Mouse (Mus musculus): ENCODE measurements around the gene Vmn1r1. TPM values are rescaled to one million over a fixed set of nuclear protein-coding genes. Genes with fewer than 3 reads are reported as not detected.
A peak's percentile ranks its signal among the peaks of the same experiment; 100 is the strongest.

Vmn1r1 gene
- polyA plus RNA-seq, 1 experiment from 2014 or later, result not detected

GRCm38 (mm10) chr1:182111386-182112317 is 52.6 kb downstream of the Vmn1r1 start:
- H3K4me3 ChIP-seq (replicated peaks; ENCODE audit: low read depth, low read length), result no peak overlapping the region
- ATAC-seq (replicated peaks; ENCODE audit: low FRiP score, low read depth), result no peak; the same call in 1 of the 2 replicates
- no peak for DNase-seq (ENCODE audit: low spot score)
- H3K27me3 ChIP-seq (ENCODE audit: insufficient read depth, low read length), result no peaks in the 10 kb centered on the region
- 70% methylated on average over 14 of the region's 14 CpGs for WGBS
- H3K27ac ChIP-seq, result no peak overlapping the region
- H3K9me3 ChIP-seq (replicated peaks; ENCODE audit: low read length), result no peaks in the 10 kb centered on the region
- H3K4me2 ChIP-seq (ENCODE audit: low read length), result no peak overlapping the region
- peaks cover 9% of the 10 kb centered on the region; the same call in 1 of the 2 replicates for H3K4me1 ChIP-seq (replicated peaks; ENCODE audit: insufficient read depth, low read length)
- H3K9ac ChIP-seq (ENCODE audit: low read depth, low read length), result no peak overlapping the region
- no peak for TF ChIP-seq CTCF (IDR thresholded peaks at IDR 0.05; ENCODE audit: low read depth)
- H3K36me3 ChIP-seq (ENCODE audit: insufficient read depth, low read length), result no peaks in the 10 kb centered on the region

GRCm38 (mm10) chr1:182110708-182111385 is 53.4 kb downstream of the Vmn1r1 start:
- Histone ChIP-seq H3K27me3 (ENCODE audit: insufficient read depth, low read length) (no peaks in the 10 kb centered on the region), H3K4me3 (replicated peaks; ENCODE audit: low read depth, low read length) (no peak overlapping the region), H3K36me3 (ENCODE audit: insufficient read depth, low read length) (no peaks in the 10 kb centered on the region), H3K9ac (ENCODE audit: low read depth, low read length) (no peak overlapping the region), H3K4me2 (ENCODE audit: low read length) (no peak overlapping the region), H3K9me3 (replicated peaks; ENCODE audit: low read length) (no peaks in the 10 kb centered on the region), H3K27ac (no peak overlapping the region), H3K4me1 (replicated peaks; ENCODE audit: insufficient read depth, low read length) (peaks cover 9% of the 10 kb centered on the region; the same call in 1 of the 2 replicates)
- DNase-seq (ENCODE audit: low spot score) (no peak), ATAC-seq (replicated peaks; ENCODE audit: low FRiP score, low read depth) (no peak)
- TF ChIP-seq CTCF (IDR thresholded peaks at IDR 0.05; ENCODE audit: low read depth), result no peak
- 70% methylated on average over 15 of the region's 15 CpGs for WGBS

GRCm38 (mm10) chr1:182110185-182110584 is 54.1 kb downstream of the Vmn1r1 start:
- ATAC-seq (replicated peaks; ENCODE audit: low FRiP score, low read depth) (no peak), DNase-seq (ENCODE audit: low spot score) (no peak)
- Histone ChIP-seq H3K36me3 (ENCODE audit: insufficient read depth, low read length) (no peaks in the 10 kb centered on the region), H3K4me2 (ENCODE audit: low read length) (no peak overlapping the region), H3K27me3 (ENCODE audit: insufficient read depth, low read length) (no peaks in the 10 kb centered on the region), H3K27ac (no peak overlapping the region), H3K4me3 (replicated peaks; ENCODE audit: low read depth, low read length) (no peak overlapping the region), H3K4me1 (replicated peaks; ENCODE audit: insufficient read depth, low read length) (peaks cover 9% of the 10 kb centered on the region; the same call in 1 of the 2 replicates), H3K9ac (ENCODE audit: low read depth, low read length) (no peak overlapping the region), H3K9me3 (replicated peaks; ENCODE audit: low read length) (no peaks in the 10 kb centered on the region)
- no peak for TF ChIP-seq CTCF (IDR thresholded peaks at IDR 0.05; ENCODE audit: low read depth)
- 87% methylated on average over 11 of the region's 11 CpGs for WGBS

GRCm38 (mm10) chr1:182108397-182109099 is 55.7 kb downstream of the Vmn1r1 start:
- no peak for ATAC-seq (replicated peaks; ENCODE audit: low FRiP score, low read depth)

GRCm38 (mm10) chr1:182107251-182107650 is 57.0 kb downstream of the Vmn1r1 start:
- Histone ChIP-seq H3K4me3 (replicated peaks; ENCODE audit: low read depth, low read length) (no peak overlapping the region), H3K27ac (no peak overlapping the region), H3K9ac (ENCODE audit: low read depth, low read length) (no peak overlapping the region), H3K4me1 (replicated peaks; ENCODE audit: insufficient read depth, low read length) (no peaks in the 10 kb centered on the region), H3K9me3 (replicated peaks; ENCODE audit: low read length) (no peaks in the 10 kb centered on the region), H3K27me3 (ENCODE audit: insufficient read depth, low read length) (no peaks in the 10 kb centered on the region), H3K36me3 (ENCODE audit: insufficient read depth, low read length) (no peaks in the 10 kb centered on the region), H3K4me2 (ENCODE audit: low read length) (no peak overlapping the region)
- DNase-seq (ENCODE audit: low spot score) (no peak), ATAC-seq (replicated peaks; ENCODE audit: low FRiP score, low read depth) (no peak)
- WGBS, result 76% methylated on average over 9 of the region's 9 CpGs
- no peak for TF ChIP-seq CTCF (IDR thresholded peaks at IDR 0.05; ENCODE audit: low read depth)

More at GRCm38 (mm10) chr1:182108397-182109099, 55.7 kb downstream of the Vmn1r1 start:
- no peaks in the 10 kb centered on the region for H3K27me3 ChIP-seq (ENCODE audit: insufficient read depth, low read length)
- TF ChIP-seq CTCF (IDR thresholded peaks at IDR 0.05; ENCODE audit: low read depth), result no peak
- H3K4me2 ChIP-seq (ENCODE audit: low read length), result no peak overlapping the region
- no peaks in the 10 kb centered on the region for H3K9me3 ChIP-seq (replicated peaks; ENCODE audit: low read length)
- no peaks in the 10 kb centered on the region for H3K36me3 ChIP-seq (ENCODE audit: insufficient read depth, low read length)
- no peak for DNase-seq (ENCODE audit: low spot score)
- WGBS, result 62% methylated on average over 13 of the region's 13 CpGs
- no peaks in the 10 kb centered on the region for H3K4me1 ChIP-seq (replicated peaks; ENCODE audit: insufficient read depth, low read length)
- no peak overlapping the region for H3K4me3 ChIP-seq (replicated peaks; ENCODE audit: low read depth, low read length)
- H3K9ac ChIP-seq (ENCODE audit: low read depth, low read length), result no peak overlapping the region
- no peak overlapping the region for H3K27ac ChIP-seq

GRCm38 (mm10) chr1:182105023-182105422 is 59.3 kb downstream of the Vmn1r1 start:
- Histone ChIP-seq H3K27me3 (ENCODE audit: insufficient read depth, low read length) (no peaks in the 10 kb centered on the region), H3K9me3 (replicated peaks; ENCODE audit: low read length) (no peaks in the 10 kb centered on the region), H3K4me2 (ENCODE audit: low read length) (no peak overlapping the region), H3K36me3 (ENCODE audit: insufficient read depth, low read length) (no peaks in the 10 kb centered on the region), H3K4me3 (replicated peaks; ENCODE audit: low read depth, low read length) (no peak overlapping the region), H3K9ac (ENCODE audit: low read depth, low read length) (0 out of 2 replicates have a peak overlapping the region, but pooled peaks have one; percentile 35), H3K4me1 (replicated peaks; ENCODE audit: insufficient read depth, low read length) (no peaks in the 10 kb centered on the region), H3K27ac (no peak overlapping the region)
- DNase-seq (ENCODE audit: low spot score) (no peak), ATAC-seq (replicated peaks; ENCODE audit: low FRiP score, low read depth) (no peak)
- TF ChIP-seq CTCF (IDR thresholded peaks at IDR 0.05; ENCODE audit: low read depth), result no peak
- WGBS, result 49% methylated on average over 3 of the region's 3 CpGs

Other genes starting within 250 kb of the Vmn1r1 start
- gene Enah, start 144.5 kb downstream of the Vmn1r1 start, polyA plus RNA-seq (2015; fragmentation: Nextera tagmentation; extraction: Ambion mirVana), result 9.6 and 9.9 TPM in 2 replicates
- gene Srp9, start 39.7 kb downstream of the Vmn1r1 start, polyA plus RNA-seq (2015; fragmentation: Nextera tagmentation; extraction: Ambion mirVana), result 206 and 225 TPM in 2 replicates
- 169 and 179 TPM in 2 replicates for gene Degs1, start 118.3 kb upstream of the Vmn1r1 start, polyA plus RNA-seq (2015; fragmentation: Nextera tagmentation; extraction: Ambion mirVana)
- gene Fbxo28, start 177.1 kb upstream of the Vmn1r1 start, polyA plus RNA-seq (2015; fragmentation: Nextera tagmentation; extraction: Ambion mirVana), result 17.1 and 17.8 TPM in 2 replicates
- gene Trp53bp2, start 244.7 kb upstream of the Vmn1r1 start, polyA plus RNA-seq (2015; fragmentation: Nextera tagmentation; extraction: Ambion mirVana), result 26.1 and 26.7 TPM in 2 replicates

Data from kidney, postnatal 0 days (tissue).